Mouse (Mus musculus) intestine, postnatal 0 days (tissue): Measurements from ENCODE around the gene AI854703. TPM values are rescaled to one million over a fixed set of nuclear protein-coding genes. Genes with fewer than 3 reads are reported as not detected.

Source experiments
- ATAC-seq: fragments of 200-750 bp; cut with Nextera tagmentation; 2 replicates; pipeline ENCODE4 v1.8.0; 2017; ENCODE audit warnings: mild to moderate bottlenecking, moderate TSS enrichment, moderate library complexity
- H3K27ac ChIP-seq: fragments of 300-500 bp; sonication (generic); 2 replicates; pipeline ENCODE4 v1.5.1; 2014; ENCODE audit warnings: mild to moderate bottlenecking, low read depth, low read length, moderate library complexity
- H3K27me3 ChIP-seq: fragments of 300-500 bp; sonication (generic); replicated peaks from 2 replicates; pipeline ENCODE4 v1.6.1; 2014; ENCODE audit warnings: low read length, mixed read lengths; ENCODE audit not compliant: control insufficient read depth, insufficient read depth
- H3K36me3 ChIP-seq: fragments of 300-500 bp; sonication (generic); 2 replicates; pipeline ENCODE4 v1.6.1; 2014; ENCODE audit warnings: mild to moderate bottlenecking, moderate library complexity; ENCODE audit not compliant: control insufficient read depth, insufficient read depth
- H3K4me1 ChIP-seq: fragments of 300-500 bp; sonication (generic); replicated peaks from 2 replicates; pipeline ENCODE4 v1.6.1; 2014; ENCODE audit warnings: antibody characterized with exemption, low read length, mixed read lengths; ENCODE audit not compliant: control insufficient read depth, insufficient read depth
- H3K4me2 ChIP-seq: fragments of 300-500 bp; sonication (generic); replicated peaks from 2 replicates; pipeline ENCODE4 v1.6.1; 2014; ENCODE audit warnings: low read depth, mild to moderate bottlenecking, moderate library complexity
- H3K4me3 ChIP-seq: fragments of 300-500 bp; sonication (generic); 2 replicates; pipeline ENCODE4 v1.5.1; 2014; ENCODE audit warnings: low read depth, low read length
- H3K9ac ChIP-seq: fragments of 300-500 bp; sonication (generic); 2 replicates; pipeline ENCODE4 v1.6.1; 2014; ENCODE audit warnings: mild to moderate bottlenecking, low read depth, low read length
- H3K9me3 ChIP-seq: fragments of 300-500 bp; sonication (generic); 2 replicates; pipeline ENCODE4 v1.6.1; 2016; ENCODE audit warnings: mixed run types; ENCODE audit not compliant: control insufficient read depth
- CTCF ChIP-seq: sonication (generic); IDR thresholded peaks from 2 replicates; pipeline ENCODE4 v1.5.1; 2016; ENCODE audit warnings: low read depth, mild to moderate bottlenecking, control low read depth, antibody characterized with exemption, moderate library complexity
- WGBS: fragments of 180-500 bp; shearing (Covaris S2); extraction: QIAGEN DNeasy Blood & Tissue Kit; methylation state at CpG from one replicate; pipeline ENCODE4 v1.1.7; 2014; 5-methylcytosine and 5-hydroxymethylcytosine counted together
- polyA plus RNA-seq: library from polyadenylated mRNA; unstranded; fragments of >200 nt; fragmentation: Nextera tagmentation; extraction: Ambion mirVana; gene quantifications from 2 replicates; pipeline ENCODE4 v1.2.1, GENCODE M21; 2015

AI854703 gene
- polyA plus RNA-seq, 1 experiment from 2014 or later = 0.63 TPM

DNA sequence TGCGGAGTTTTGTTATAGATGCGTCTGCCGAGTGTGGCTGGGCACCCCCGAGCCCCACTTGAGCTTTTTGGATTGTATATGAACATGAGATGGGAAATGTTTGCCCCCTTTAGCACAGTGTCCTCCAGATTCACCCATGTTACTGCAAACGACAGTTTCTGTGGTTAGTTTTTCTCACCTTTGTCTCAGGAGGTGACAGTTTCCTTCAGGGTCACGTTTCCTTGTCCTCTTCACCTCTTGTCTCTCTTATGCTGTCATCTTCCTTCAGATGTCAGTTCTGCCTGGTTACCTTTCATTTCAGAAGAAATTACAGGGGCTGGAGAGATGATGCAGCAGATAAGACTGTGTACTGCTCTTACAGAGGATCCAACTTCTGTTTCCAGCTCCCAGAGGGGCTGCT lies 53.1 kb downstream of the AI854703 start:
- Histone ChIP-seq H3K9me3 (no peaks in the 10 kb centered on the region), H3K9ac (no peak overlapping the region), H3K4me3 (no peak overlapping the region), H3K36me3 (no peaks in the 10 kb centered on the region), H3K27ac (no peak overlapping the region), H3K4me1 (no peaks in the 10 kb centered on the region; the same call in 1 of the 2 replicates), H3K27me3 (no peaks in the 10 kb centered on the region), H3K4me2 (no peak overlapping the region)
- TF ChIP-seq CTCF = no peak
- 88% methylated on average over 6 of the region's 6 CpGs for WGBS
- no peak for ATAC-seq

DNA sequence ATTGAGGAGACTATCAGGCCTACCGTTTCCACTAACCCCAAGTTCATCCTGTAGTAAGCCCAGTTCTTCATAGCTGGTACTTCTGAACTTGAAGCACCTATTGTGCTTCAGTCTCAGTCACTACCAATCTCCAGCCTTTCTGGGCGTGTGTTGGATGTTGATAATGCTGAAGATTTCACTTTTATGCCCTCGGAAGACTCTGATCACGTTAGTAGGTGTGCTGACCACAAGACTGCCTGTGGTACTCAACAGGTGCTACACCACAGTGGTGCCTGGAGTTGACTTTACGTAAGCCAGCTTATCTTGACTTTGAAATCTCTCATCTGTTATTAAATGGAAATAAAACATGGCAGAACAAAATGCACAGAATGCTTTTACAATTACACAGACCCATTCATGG lies 53.9 kb downstream of the AI854703 start:
- ATAC-seq = no peak
- no peaks in the 10 kb centered on the region for H3K36me3 ChIP-seq
- no peaks in the 10 kb centered on the region; the same call in 1 of the 2 replicates for H3K4me1 ChIP-seq
- H3K9me3 ChIP-seq = no peaks in the 10 kb centered on the region
- TF ChIP-seq CTCF = no peak
- no peak overlapping the region for H3K4me3 ChIP-seq
- no peak overlapping the region for H3K27ac ChIP-seq
- 66% methylated on average over 5 of the region's 5 CpGs for WGBS
- H3K9ac ChIP-seq = no peak overlapping the region
- H3K27me3 ChIP-seq = no peaks in the 10 kb centered on the region
- no peak overlapping the region for H3K4me2 ChIP-seq

DNA sequence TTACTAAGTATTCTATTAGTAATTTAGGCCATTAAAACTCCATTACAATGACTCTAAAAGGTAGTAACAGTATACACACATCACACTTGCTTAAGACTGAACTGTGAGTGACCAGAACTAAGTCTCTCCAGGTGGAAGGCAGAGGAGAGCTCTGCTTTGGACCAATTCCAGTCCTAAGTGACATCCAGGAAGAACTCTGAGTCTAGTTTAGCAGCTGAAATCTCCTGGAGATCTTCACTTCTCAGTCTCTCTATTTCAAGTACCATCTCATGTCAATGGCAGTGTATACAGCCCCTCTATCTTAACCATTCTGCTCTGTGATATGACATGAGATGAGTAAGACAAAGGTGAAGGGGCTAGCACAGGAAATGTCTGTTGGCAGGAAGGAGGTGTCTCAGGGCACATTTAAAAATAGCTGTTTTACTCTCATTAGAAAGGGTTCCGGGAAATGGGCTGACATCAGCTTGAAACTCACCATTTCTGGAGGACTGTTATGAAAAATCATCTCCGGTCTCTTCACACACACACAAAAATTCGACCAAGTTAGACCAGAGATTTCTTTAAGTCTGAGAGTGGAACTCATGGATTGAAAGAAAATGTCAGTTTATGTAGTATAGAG lies 55.0 kb downstream of the AI854703 start:
- TF ChIP-seq CTCF = no peak
- H3K9me3 ChIP-seq = no peaks in the 10 kb centered on the region
- 71% methylated on average over 3 of the region's 3 CpGs for WGBS
- no peak overlapping the region for H3K4me2 ChIP-seq
- no peak overlapping the region for H3K4me3 ChIP-seq
- H3K27me3 ChIP-seq = no peaks in the 10 kb centered on the region
- no peak overlapping the region for H3K9ac ChIP-seq
- no peak for ATAC-seq
- H3K27ac ChIP-seq = no peak overlapping the region
- H3K36me3 ChIP-seq = no peaks in the 10 kb centered on the region
- no peaks in the 10 kb centered on the region; the same call in 1 of the 2 replicates for H3K4me1 ChIP-seq

DNA sequence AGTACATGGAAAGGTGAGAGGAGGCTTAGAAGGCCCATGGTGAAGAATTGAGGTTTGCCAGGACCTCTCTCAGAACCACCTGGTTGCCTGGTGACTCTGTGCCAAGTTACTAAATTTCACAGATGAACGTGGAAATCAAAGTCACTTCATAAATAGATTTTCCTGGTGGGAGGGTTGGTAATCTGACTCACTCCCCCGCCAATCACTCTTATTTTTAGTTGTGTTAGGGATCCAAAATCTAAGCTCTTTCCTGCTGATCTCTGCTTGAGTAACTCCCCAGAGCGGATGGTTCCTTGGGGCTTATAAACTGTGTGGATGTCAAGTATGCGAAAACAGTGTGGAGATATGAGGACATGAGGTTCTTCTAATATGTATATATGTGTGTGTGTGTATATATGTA lies 55.7 kb downstream of the AI854703 start:
- Histone ChIP-seq H3K4me1 (no peaks in the 10 kb centered on the region), H3K36me3 (no peaks in the 10 kb centered on the region), H3K4me3 (no peak overlapping the region), H3K4me2 (no peak overlapping the region), H3K27me3 (no peaks in the 10 kb centered on the region), H3K9me3 (no peaks in the 10 kb centered on the region), H3K27ac (no peak overlapping the region), H3K9ac (no peak overlapping the region)
- TF ChIP-seq CTCF = no peak
- ATAC-seq = no peak
- 76% methylated on average over 4 of the region's 4 CpGs for WGBS

Other genes starting within 250 kb of the AI854703 start
- 20.0 and 20.1 TPM in 2 replicates for gene Krba1, start 231.2 kb upstream of the AI854703 start, polyA plus RNA-seq
- gene Zfp467, start 180.9 kb upstream of the AI854703 start, polyA plus RNA-seq = 18.9 and 19.3 TPM in 2 replicates
- 0.61 and 0.74 TPM in 2 replicates for gene Sspo, start 178.5 kb upstream of the AI854703 start, polyA plus RNA-seq
- 23.7 and 23.8 TPM in 2 replicates for gene Atp6v0e2, start 89.1 kb upstream of the AI854703 start, polyA plus RNA-seq
- gene Lrrc61, start 72.0 kb upstream of the AI854703 start, polyA plus RNA-seq = 7.6 and 9.5 TPM in 2 replicates
- gene Rarres2, start 54.0 kb upstream of the AI854703 start, polyA plus RNA-seq = 154 and 162 TPM in 2 replicates
- gene Gm45021, start 37.2 kb upstream of the AI854703 start, polyA plus RNA-seq = not detected in 2 replicates
- 11.3 and 12.0 TPM in 2 replicates for gene Repin1, start 32.9 kb upstream of the AI854703 start, polyA plus RNA-seq
- not detected in 2 replicates for gene Gm44965, start 32.8 kb upstream of the AI854703 start, polyA plus RNA-seq
- 2.2 TPM in 2 replicates for gene Zfp775, start 24.7 kb upstream of the AI854703 start, polyA plus RNA-seq
- gene Gimap8, start 20.5 kb downstream of the AI854703 start, polyA plus RNA-seq = 1.1 and 1.2 TPM in 2 replicates
- gene Gimap9, start 49.4 kb downstream of the AI854703 start, polyA plus RNA-seq = 9.9 and 10.2 TPM in 2 replicates
- gene Gimap4, start 57.8 kb downstream of the AI854703 start, polyA plus RNA-seq = 9.6 and 11.3 TPM in 2 replicates
- 13.6 and 15.8 TPM in 2 replicates for gene Gimap6, start 81.5 kb downstream of the AI854703 start, polyA plus RNA-seq
- gene Gm28053, start 91.8 kb downstream of the AI854703 start, polyA plus RNA-seq = 1.3 and 2.3 TPM in 2 replicates
- 0.09 and 0.16 TPM in 2 replicates for gene Gimap7, start 91.9 kb downstream of the AI854703 start, polyA plus RNA-seq
- 15.2 and 17.8 TPM in 2 replicates for gene Gimap1, start 112.3 kb downstream of the AI854703 start, polyA plus RNA-seq
- gene Gimap5, start 119.4 kb downstream of the AI854703 start, polyA plus RNA-seq = 8.4 and 10.6 TPM in 2 replicates
- gene Gimap3, start 144.1 kb downstream of the AI854703 start, polyA plus RNA-seq = 0.58 and 0.64 TPM in 2 replicates
- 180 and 193 TPM in 2 replicates for gene Tmem176a, start 214.2 kb downstream of the AI854703 start, polyA plus RNA-seq
- gene Tmem176b, start 214.7 kb downstream of the AI854703 start, polyA plus RNA-seq = 319 and 320 TPM in 2 replicates
- 101 and 106 TPM in 2 replicates for gene Aoc1, start 246.1 kb downstream of the AI854703 start, polyA plus RNA-seq